Mouse (Mus musculus) stomach, embryonic 16.5 days (tissue): ENCODE results near the gene Kcnn3. TPM values are rescaled to one million over a fixed set of nuclear protein-coding genes. Genes with fewer than 3 reads are reported as not detected.

ENCODE experiments used
- ATAC-seq: fragments of 200-750 bp; cut with Nextera tagmentation; 2 replicates; pipeline ENCODE4 v1.8.0; 2017; ENCODE audit warnings: moderate number of reproducible peaks, moderate TSS enrichment; ENCODE audit not compliant: insufficient read depth, low FRiP score
- H3K27ac ChIP-seq: fragments of 300-500 bp; sonication (generic); 2 replicates; pipeline ENCODE4 v1.5.1; 2014; ENCODE audit warnings: low read length
- H3K27me3 ChIP-seq: fragments of 300-500 bp; sonication (generic); 2 replicates; pipeline ENCODE4 v1.6.1; 2014; ENCODE audit warnings: low read length, control low read depth, mixed read lengths; ENCODE audit not compliant: control insufficient read depth, insufficient read depth
- H3K36me3 ChIP-seq: fragments of 300-500 bp; sonication (generic); 2 replicates; pipeline ENCODE4 v1.6.1; 2014; ENCODE audit warnings: low read length; ENCODE audit not compliant: control insufficient read depth, insufficient read depth
- H3K4me1 ChIP-seq: fragments of 300-500 bp; sonication (generic); 2 replicates; pipeline ENCODE4 v1.6.1; 2014; ENCODE audit warnings: low read length, control low read depth, mixed read lengths; ENCODE audit not compliant: control insufficient read depth, insufficient read depth
- H3K4me2 ChIP-seq: fragments of 300-500 bp; sonication (generic); 2 replicates; pipeline ENCODE4 v1.6.1; 2014; ENCODE audit warnings: low read depth, low read length, mixed read lengths
- H3K4me3 ChIP-seq: fragments of 300-500 bp; sonication (generic); replicated peaks from 2 replicates; pipeline ENCODE4 v1.5.1; 2014; ENCODE audit warnings: mild to moderate bottlenecking, low read length
- H3K9ac ChIP-seq: fragments of 300-500 bp; sonication (generic); 2 replicates; pipeline ENCODE4 v1.6.1; 2014; ENCODE audit warnings: low read length
- H3K9me3 ChIP-seq: fragments of 300-500 bp; sonication (generic); replicated peaks from 2 replicates; pipeline ENCODE4 v1.6.1; 2016; ENCODE audit warnings: low read length, control low read depth; ENCODE audit not compliant: control insufficient read depth
- WGBS: fragments of 180-500 bp; shearing (Covaris S2); extraction: QIAGEN DNeasy Blood & Tissue Kit; methylation state at CpG from one replicate; pipeline ENCODE4 v1.1.7; 2014; 5-methylcytosine and 5-hydroxymethylcytosine counted together
- polyA plus RNA-seq: library from polyadenylated mRNA; unstranded; fragments of >200 nt; fragmentation: Nextera tagmentation; extraction: Ambion mirVana; gene quantifications from 2 replicates; pipeline ENCODE4 v1.2.1, GENCODE M21; 2015

Gene Kcnn3
- polyA plus RNA-seq, 1 experiment from 2014 or later, result 5.9 TPM

DNA sequence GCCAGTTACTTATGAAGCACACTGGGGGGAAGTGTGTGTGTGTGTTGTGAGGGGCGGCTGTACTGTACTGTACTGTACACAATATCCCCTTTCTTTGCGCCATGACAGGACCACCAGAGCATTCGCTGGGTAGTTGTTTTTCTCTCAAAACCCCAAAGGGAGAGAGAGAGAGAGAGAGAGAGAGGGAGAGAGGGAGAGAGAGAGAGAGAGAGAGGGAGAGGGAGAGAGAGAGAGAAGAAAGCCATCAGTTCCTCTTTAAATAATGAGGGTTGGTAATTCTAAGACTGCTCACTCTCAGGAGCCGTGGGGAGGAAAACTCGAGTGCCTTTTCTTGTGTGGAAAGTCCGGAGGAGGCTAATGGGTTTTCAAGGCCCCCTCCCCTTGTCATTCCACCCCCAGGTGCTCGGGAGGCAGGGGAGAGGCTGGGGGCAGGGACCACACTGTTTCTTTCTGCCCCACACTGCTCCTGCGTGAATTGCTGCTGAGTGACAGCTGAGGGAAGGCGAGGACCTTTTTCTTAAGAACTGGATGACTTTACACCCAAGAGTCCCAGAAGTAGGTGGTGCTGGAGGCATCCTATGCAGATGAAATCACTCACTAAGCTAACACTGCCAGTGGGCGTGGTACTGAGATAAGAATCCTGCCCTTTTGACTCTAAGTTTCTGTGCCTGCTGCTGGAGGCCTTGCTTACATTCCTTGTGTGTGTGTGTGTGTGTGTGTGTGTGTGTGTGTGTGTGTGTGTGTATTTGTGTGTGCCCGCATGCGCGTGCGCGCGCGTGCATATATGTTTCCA is 6.5 kb downstream of the Kcnn3 start:
- peaks cover 39% of the 10 kb centered on the region for H3K4me1 ChIP-seq
- WGBS, result 48% methylated on average over 17 of the region's 17 CpGs
- no peak overlapping the region for H3K27ac ChIP-seq
- no peaks in the 10 kb centered on the region for H3K9me3 ChIP-seq
- no peak overlapping the region for H3K4me3 ChIP-seq
- no peaks in the 10 kb centered on the region for H3K36me3 ChIP-seq
- peaks cover 5% of the 10 kb centered on the region for H3K27me3 ChIP-seq
- ATAC-seq, result peak; percentile 69; the same call in 1 of the 2 replicates
- H3K9ac ChIP-seq, result no peak overlapping the region
- no peak overlapping the region for H3K4me2 ChIP-seq

DNA sequence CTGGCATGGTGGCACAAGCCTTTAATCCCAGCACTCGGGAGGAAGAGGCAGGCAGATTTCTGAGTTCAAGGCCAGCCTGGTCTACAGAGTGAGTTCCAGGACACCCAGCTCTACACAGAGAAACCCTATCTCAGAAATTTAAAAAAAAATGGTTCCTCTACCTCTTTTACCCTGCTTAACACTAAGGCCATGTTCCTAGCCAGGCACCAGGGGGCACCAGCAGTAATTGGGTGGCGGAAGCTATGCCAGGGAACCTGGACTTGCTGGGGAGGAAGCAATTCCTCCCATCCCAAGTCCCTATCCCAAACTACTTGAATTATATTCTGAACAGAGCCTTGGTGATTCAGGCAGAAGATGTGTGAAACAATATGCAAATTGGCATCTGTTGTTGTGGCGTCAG is 9.8 kb downstream of the Kcnn3 start:
- peaks cover 18% of the 10 kb centered on the region for H3K4me1 ChIP-seq
- ATAC-seq, result no peak
- H3K36me3 ChIP-seq, result no peaks in the 10 kb centered on the region
- 85% methylated on average over 3 of the region's 3 CpGs for WGBS
- H3K27ac ChIP-seq, result no peak overlapping the region
- H3K4me3 ChIP-seq, result no peak overlapping the region
- no peak overlapping the region for H3K9ac ChIP-seq
- H3K4me2 ChIP-seq, result no peak overlapping the region
- H3K9me3 ChIP-seq, result no peaks in the 10 kb centered on the region
- no peaks in the 10 kb centered on the region for H3K27me3 ChIP-seq

DNA sequence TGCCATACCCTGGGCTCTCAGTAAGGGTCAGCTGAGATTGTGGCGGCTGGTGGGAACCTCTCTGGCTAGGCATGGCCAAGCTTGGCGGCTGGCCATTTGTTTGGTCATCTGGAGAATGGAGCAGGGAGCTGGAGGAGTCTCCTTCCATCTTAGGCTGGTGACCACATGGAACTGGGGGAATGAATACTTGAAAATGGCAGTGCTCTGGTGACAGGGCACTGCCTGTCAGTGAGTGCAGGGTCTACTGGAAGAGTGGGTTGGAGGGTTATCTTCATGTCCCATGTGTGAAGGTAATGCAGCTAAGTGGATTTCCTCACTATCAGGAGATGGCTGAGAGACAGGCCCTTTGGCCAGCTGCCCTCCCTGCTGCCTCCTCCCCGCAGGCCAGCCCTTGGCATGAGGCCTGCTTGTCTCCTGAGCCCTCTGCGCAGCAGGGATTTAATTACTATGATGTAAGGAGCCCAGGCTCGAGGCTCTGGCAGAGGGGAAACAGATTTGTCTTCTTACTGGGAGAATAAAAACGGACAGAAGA is 14.7 kb downstream of the Kcnn3 start:
- no peak overlapping the region for H3K27ac ChIP-seq
- H3K9ac ChIP-seq, result no peak overlapping the region
- no peaks in the 10 kb centered on the region for H3K27me3 ChIP-seq
- H3K4me2 ChIP-seq, result no peak overlapping the region
- no peak overlapping the region for H3K4me3 ChIP-seq
- no peaks in the 10 kb centered on the region for H3K4me1 ChIP-seq
- H3K9me3 ChIP-seq, result no peaks in the 10 kb centered on the region
- 0 out of 2 replicates have a peak, but pooled peaks have one; percentile 48 for ATAC-seq
- WGBS, result 41% methylated on average over 6 of the region's 6 CpGs
- H3K36me3 ChIP-seq, result no peaks in the 10 kb centered on the region

DNA sequence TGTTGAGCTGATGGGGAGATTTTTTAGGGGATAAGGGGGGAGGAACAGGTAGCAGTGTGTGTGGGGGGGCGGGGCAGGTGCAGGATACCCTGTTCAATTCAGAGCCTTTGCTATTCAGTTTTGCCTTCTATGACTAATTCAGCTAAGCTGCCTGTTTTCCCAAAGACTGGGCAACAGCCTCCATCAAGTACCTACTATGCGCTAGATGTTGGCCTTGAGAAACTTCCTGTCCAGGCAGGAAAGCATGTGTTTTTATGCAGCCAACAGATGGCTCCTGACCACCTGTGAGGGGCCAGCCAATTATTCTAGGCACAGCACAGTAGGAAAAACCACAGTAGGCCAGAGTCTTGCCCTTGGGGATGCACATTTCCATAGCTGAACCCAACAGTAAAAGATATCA is 15.2 kb downstream of the Kcnn3 start:
- Histone ChIP-seq H3K4me2 (no peak overlapping the region), H3K27me3 (no peaks in the 10 kb centered on the region), H3K27ac (no peak overlapping the region), H3K4me1 (0 out of 2 replicates have a peak, but pooled peaks cover 3% of the 10 kb centered on the region), H3K9me3 (no peaks in the 10 kb centered on the region), H3K36me3 (no peaks in the 10 kb centered on the region), H3K9ac (no peak overlapping the region), H3K4me3 (no peak overlapping the region)
- 98% methylated on average over 2 of the region's 2 CpGs for WGBS
- ATAC-seq, result no peak

DNA sequence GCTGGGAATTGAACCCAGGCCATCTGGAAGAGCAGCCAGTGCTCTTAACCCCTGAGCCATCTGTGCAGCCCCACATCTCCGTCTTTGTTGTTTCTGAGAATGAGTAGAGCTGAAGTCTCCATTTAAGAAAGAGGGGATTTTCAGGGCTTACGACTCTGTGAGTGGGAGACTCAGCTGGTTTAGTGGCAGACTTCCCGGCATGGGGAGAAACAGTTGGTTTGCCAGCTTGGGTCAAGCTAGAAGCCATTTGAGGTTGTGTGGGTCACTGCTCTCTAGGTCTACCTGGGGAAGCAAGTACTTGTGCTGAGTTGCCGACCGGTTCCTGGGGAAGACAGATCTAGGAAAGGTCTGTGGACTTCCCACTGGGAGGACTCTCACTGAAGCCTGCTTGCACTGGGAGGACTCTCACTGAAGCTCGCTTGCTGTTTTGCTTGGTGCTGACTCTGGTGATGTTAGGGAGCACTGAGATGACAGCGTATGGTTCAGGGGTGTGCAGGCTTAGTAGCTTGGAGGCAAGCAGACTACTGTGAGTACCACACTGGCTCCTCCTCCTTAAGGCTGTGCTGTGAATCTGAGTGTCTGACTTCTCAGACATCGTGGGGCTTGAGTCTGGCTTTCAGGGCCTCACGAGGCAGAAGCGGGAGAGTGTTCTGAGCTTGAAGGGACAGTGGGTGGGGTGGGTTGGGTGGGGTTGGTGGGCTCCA is 19.2 kb downstream of the Kcnn3 start:
- no peaks in the 10 kb centered on the region for H3K27me3 ChIP-seq
- no peak overlapping the region for H3K27ac ChIP-seq
- H3K4me3 ChIP-seq, result no peak overlapping the region
- no peak overlapping the region for H3K9ac ChIP-seq
- H3K4me2 ChIP-seq, result no peak overlapping the region
- H3K36me3 ChIP-seq, result no peaks in the 10 kb centered on the region
- 81% methylated on average over 10 of the region's 10 CpGs for WGBS
- ATAC-seq, result no peak
- no peaks in the 10 kb centered on the region for H3K9me3 ChIP-seq
- peaks cover 6% of the 10 kb centered on the region; the same call in 1 of the 2 replicates for H3K4me1 ChIP-seq

DNA sequence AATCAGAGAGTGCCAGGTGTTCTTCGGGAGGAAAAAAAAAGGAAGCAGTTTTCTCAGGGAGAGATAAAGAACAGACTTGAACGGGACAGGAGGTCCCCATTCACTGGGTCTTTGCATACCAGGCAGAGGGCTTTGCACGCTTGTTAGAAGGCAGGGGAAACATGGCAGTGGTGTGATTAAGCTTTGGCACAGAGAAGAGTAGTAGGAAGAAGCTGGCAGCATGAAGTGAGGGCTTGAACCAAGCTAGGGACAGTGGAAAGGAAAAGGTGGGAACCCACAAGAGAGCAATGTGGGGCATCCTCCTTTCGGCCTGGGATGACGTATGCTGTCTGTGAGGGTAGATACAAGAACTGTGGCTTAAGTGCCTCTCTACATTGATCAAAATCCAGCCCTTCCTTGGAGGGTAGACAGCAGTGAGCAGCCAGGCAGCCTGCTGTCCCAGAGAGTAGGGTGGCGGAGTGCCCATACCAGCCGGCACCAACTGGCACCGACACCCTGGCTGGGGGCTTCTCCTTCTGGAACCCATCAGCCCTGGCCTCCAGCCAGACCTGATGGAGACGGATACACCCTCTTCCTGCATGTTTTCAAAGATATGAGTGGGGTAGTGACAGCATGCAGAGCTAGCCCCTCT is 19.9 kb downstream of the Kcnn3 start:
- no peak for ATAC-seq
- 65% methylated on average over 9 of the region's 9 CpGs for WGBS
- Histone ChIP-seq H3K27ac (no peak overlapping the region), H3K36me3 (no peaks in the 10 kb centered on the region), H3K4me3 (no peak overlapping the region), H3K4me1 (peaks cover 6% of the 10 kb centered on the region; the same call in 1 of the 2 replicates), H3K9me3 (no peaks in the 10 kb centered on the region), H3K27me3 (no peaks in the 10 kb centered on the region), H3K9ac (no peak overlapping the region), H3K4me2 (no peak overlapping the region)

DNA sequence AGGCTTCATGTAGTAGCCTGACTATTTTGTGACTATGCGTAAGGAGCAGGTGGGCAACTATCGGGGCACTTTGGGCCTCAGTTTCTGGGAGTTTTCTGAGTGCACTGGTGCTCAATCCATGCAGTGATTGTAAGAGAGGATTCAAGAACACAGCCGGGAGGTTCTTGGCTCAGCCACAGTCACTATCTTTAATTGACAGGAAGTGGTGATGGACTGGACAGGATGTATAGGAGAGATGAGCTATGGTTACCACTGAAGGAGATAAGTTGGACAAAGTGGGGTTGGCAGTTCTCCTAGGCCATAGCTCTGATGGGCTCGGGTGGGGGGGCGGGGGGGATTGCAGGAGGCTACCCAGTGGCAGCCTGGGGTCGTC is 20.4 kb downstream of the Kcnn3 start:
- Histone ChIP-seq H3K4me2 (no peak overlapping the region), H3K9me3 (no peaks in the 10 kb centered on the region), H3K4me1 (peaks cover 6% of the 10 kb centered on the region; the same call in 1 of the 2 replicates), H3K4me3 (no peak overlapping the region), H3K27me3 (no peaks in the 10 kb centered on the region), H3K36me3 (no peaks in the 10 kb centered on the region), H3K27ac (no peak overlapping the region), H3K9ac (no peak overlapping the region)
- 72% methylated on average over 6 of the region's 6 CpGs for WGBS
- ATAC-seq, result no peak

DNA sequence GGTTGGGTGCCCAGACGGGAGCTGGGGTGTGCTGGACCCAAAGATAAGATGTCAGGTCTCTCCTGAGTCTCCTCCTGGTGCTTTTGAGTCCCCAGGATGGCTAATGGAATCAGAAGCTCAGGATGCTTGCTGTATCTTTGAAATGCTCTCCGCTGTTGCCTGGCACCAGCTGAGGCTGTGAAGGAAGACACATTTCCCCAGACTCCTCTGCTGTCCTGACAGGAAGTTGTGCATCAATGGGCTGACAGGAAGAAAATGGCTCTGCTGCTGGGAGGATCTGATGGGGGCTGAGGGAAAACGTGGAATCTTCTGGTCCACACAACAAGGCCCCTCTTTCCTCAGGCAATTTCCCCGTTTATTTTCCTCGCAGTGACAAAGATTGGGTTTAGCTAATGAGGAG is 27.0 kb downstream of the Kcnn3 start:
- 28% methylated on average over 5 of the region's 5 CpGs for WGBS
- H3K27me3 ChIP-seq, result no peaks in the 10 kb centered on the region
- H3K9ac ChIP-seq, result no peak overlapping the region; the same call in 1 of the 2 replicates
- H3K9me3 ChIP-seq, result no peaks in the 10 kb centered on the region
- no peak overlapping the region for H3K4me3 ChIP-seq
- no peak for ATAC-seq
- H3K4me1 ChIP-seq, result peaks cover 8% of the 10 kb centered on the region; the same call in 1 of the 2 replicates
- no peaks in the 10 kb centered on the region for H3K36me3 ChIP-seq
- no peak overlapping the region for H3K27ac ChIP-seq
- no peak overlapping the region for H3K4me2 ChIP-seq

DNA sequence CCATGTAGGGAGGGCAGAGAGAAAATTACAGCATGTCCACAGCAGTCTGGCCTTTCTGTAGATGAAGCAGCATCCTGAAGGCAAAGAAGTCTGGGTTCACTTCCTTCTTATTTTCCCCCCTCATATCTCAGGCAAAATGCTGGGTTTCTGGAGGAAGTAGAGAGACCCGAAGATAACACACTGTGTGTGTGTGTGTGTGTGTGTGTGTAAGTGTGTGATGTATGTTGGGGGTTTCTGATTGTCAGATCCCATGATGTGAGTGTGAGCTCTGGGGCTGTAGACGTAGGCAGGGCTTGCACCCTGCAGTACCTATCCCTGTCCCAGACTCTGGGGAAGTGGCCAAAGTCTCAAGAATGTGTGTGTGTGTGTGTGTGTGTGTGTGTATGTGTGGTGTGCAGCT is 28.8 kb downstream of the Kcnn3 start:
- Histone ChIP-seq H3K27ac (no peak overlapping the region), H3K27me3 (no peaks in the 10 kb centered on the region), H3K4me3 (no peak overlapping the region), H3K9ac (no peak overlapping the region), H3K36me3 (no peaks in the 10 kb centered on the region), H3K4me1 (peaks cover 8% of the 10 kb centered on the region; the same call in 1 of the 2 replicates), H3K4me2 (no peak overlapping the region), H3K9me3 (no peaks in the 10 kb centered on the region; the same call in 1 of the 2 replicates)
- 85% methylated on average over 2 of the region's 2 CpGs for WGBS
- ATAC-seq, result no peak
